Mouse (Mus musculus) CH12.LX (cell line): Measurements from ENCODE around the gene Ddx52. TPM values are rescaled to one million over a fixed set of nuclear protein-coding genes. Genes with fewer than 3 reads are reported as not detected.

ENCODE experiments used
- DNase-seq: peaks from one replicate; pipeline ENCODE4 v3.0.0-alpha.2; 2013; ENCODE audit errors: extremely low read depth
- H3K27ac ChIP-seq: 2 replicates; pipeline ENCODE4 v1.5.1; 2012; ENCODE audit warnings: low read depth, mild to moderate bottlenecking, control low read depth, moderate library complexity; ENCODE audit not compliant: insufficient read depth
- H3K27me3 ChIP-seq: replicated peaks from 2 replicates; pipeline ENCODE3; 2012; ENCODE audit warnings: inconsistent platforms
- H3K36me3 ChIP-seq, 2 experiments: replicated peaks in 1 of 2; 2 replicates each; pipeline versions ENCODE3 to v1.6.1; 2012; ENCODE audit warnings: inconsistent platforms in 1 of 2, low read length in 1 of 2, mild to moderate bottlenecking in 1 of 2, mixed read lengths in 1 of 2, moderate library complexity in 1 of 2; ENCODE audit not compliant: control insufficient read depth in 1 of 2, insufficient read depth in 1 of 2
- H3K4me1 ChIP-seq, 2 experiments: 2 replicates each; pipeline ENCODE4 v1.6.1; 2012; ENCODE audit warnings: inconsistent platforms in 1 of 2, moderate library complexity in 1 of 2; ENCODE audit not compliant: insufficient read depth in 2 of 2, control insufficient read depth in 1 of 2
- H3K4me2 ChIP-seq: 2 replicates; pipeline ENCODE4 v1.6.1; 2012; ENCODE audit warnings: low read depth, mild to moderate bottlenecking, control low read depth; ENCODE audit not compliant: poor library complexity, insufficient read depth, severe bottlenecking
- H3K4me3 ChIP-seq, 3 experiments: fragments of 150-350 bp in 1 of 3; sonication (generic) in 1 of 3; replicated peaks in 1 of 3; 2 replicates each; pipeline versions ENCODE3 to v1.5.1; 2011 to 2012; ENCODE audit warnings: low read depth in 2 of 3, low read length in 2 of 3, mild to moderate bottlenecking in 2 of 3, moderate library complexity in 2 of 3, control low read depth in 1 of 3, improper control_type of control experiment in 1 of 3, inconsistent platforms in 1 of 3, mixed read lengths in 1 of 3; ENCODE audit not compliant: poor library complexity in 1 of 3
- H3K79me2 ChIP-seq: replicated peaks from 2 replicates; pipeline ENCODE4 v1.6.1; 2012; ENCODE audit warnings: mild to moderate bottlenecking, moderate library complexity; ENCODE audit not compliant: control insufficient read depth, poor library complexity, insufficient read depth, severe bottlenecking; ENCODE audit errors: extremely low read depth
- H3K9ac ChIP-seq: 2 replicates; pipeline ENCODE4 v1.6.1; 2012; ENCODE audit warnings: low read depth, mild to moderate bottlenecking, control low read depth, moderate library complexity; ENCODE audit not compliant: insufficient read depth
- H3K9me3 ChIP-seq: replicated peaks from 2 replicates; pipeline ENCODE3; 2012; ENCODE audit warnings: low read length, inconsistent platforms, mixed read lengths
- BHLHE40 ChIP-seq: IDR thresholded peaks from 2 replicates; pipeline ENCODE4 v1.6.1; 2011; ENCODE audit warnings: mild to moderate bottlenecking, low read depth, low read length, improper control_type of control experiment
- E2F4 ChIP-seq: IDR thresholded peaks from 2 replicates; pipeline ENCODE4 v1.6.1; 2011; ENCODE audit warnings: low read depth, low read length, improper control_type of control experiment; ENCODE audit not compliant: insufficient replicate concordance
- HCFC1 ChIP-seq: IDR thresholded peaks from 2 replicates; pipeline ENCODE4 v1.6.1; 2012; ENCODE audit warnings: low read depth, mild to moderate bottlenecking, inconsistent platforms, low read length, improper control_type of control experiment
- JUN ChIP-seq: IDR thresholded peaks from 2 replicates; pipeline ENCODE4 v1.6.1; 2011; ENCODE audit warnings: low read depth, mild to moderate bottlenecking, low read length, improper control_type of control experiment, moderate library complexity; ENCODE audit not compliant: insufficient read depth
- KAT2A ChIP-seq: IDR thresholded peaks from 2 replicates; pipeline ENCODE4 v1.6.1; 2012; ENCODE audit warnings: low read length, improper control_type of control experiment, inconsistent platforms; ENCODE audit not compliant: insufficient replicate concordance
- MXI1 ChIP-seq: IDR thresholded peaks from 2 replicates; pipeline ENCODE4 v1.6.1; 2011; ENCODE audit warnings: mild to moderate bottlenecking, low read depth, low read length, improper control_type of control experiment
- NRF1 ChIP-seq: IDR thresholded peaks from 2 replicates; pipeline ENCODE4 v1.6.1; 2014; ENCODE audit warnings: low read depth, mild to moderate bottlenecking, inconsistent platforms, low read length, improper control_type of control experiment, moderate library complexity
- POLR2A ChIP-seq: IDR thresholded peaks from 2 replicates; pipeline ENCODE4 v1.6.1; 2011; ENCODE audit warnings: low read depth, mild to moderate bottlenecking, improper control_type of control experiment, low read length
- RAD21 ChIP-seq: IDR thresholded peaks from 2 replicates; pipeline ENCODE4 v1.6.1; 2011; ENCODE audit warnings: low read depth, mild to moderate bottlenecking, low read length, improper control_type of control experiment, moderate library complexity
- RCOR1 ChIP-seq: conservative IDR thresholded peaks from 2 replicates; pipeline ENCODE4 v1.6.1; 2012; ENCODE audit warnings: low read depth, mild to moderate bottlenecking, inconsistent platforms, low read length, improper control_type of control experiment
- SIN3A ChIP-seq: IDR thresholded peaks from 2 replicates; pipeline ENCODE4 v1.6.1; 2012; ENCODE audit warnings: low read length, improper control_type of control experiment, inconsistent platforms
- SMC3 ChIP-seq: IDR thresholded peaks from 2 replicates; pipeline ENCODE4 v1.6.1; 2011; ENCODE audit warnings: low read depth, low read length, improper control_type of control experiment
- ZC3H11A ChIP-seq: IDR thresholded peaks from 2 replicates; pipeline ENCODE4 v1.6.1; 2012; ENCODE audit warnings: low read depth, mild to moderate bottlenecking, inconsistent platforms, low read length, improper control_type of control experiment
- ZKSCAN1 ChIP-seq: IDR thresholded peaks from 2 replicates; pipeline ENCODE4 v1.6.1; 2012; ENCODE audit warnings: low read depth, inconsistent platforms, low read length, improper control_type of control experiment, borderline replicate concordance
- ZMIZ1 ChIP-seq: IDR thresholded peaks from 2 replicates; pipeline ENCODE4 v1.6.1; 2012; ENCODE audit warnings: low read depth, mild to moderate bottlenecking, inconsistent platforms, low read length, improper control_type of control experiment
- dilution Hi-C: fragments of 300-500 bp; cut with MboI; formaldehyde crosslinking; loops from 2 replicates; pipeline ENCODE4 v1.14.3; 2020; ENCODE audit warnings: low sequenced_read_pairs; ENCODE audit not compliant: extremely low pct_unique_long_range_greater_than_20kb, extremely low pct_ligation_motif_present
- in situ Hi-C: fragments of 300-500 bp; cut with MboI; formaldehyde crosslinking; loops from 3 replicates; pipeline ENCODE4 v1.14.3; 2019; ENCODE audit warnings: low sequenced_read_pairs, low pct_ligation_motif_present, low pct_unique_long_range_greater_than_20kb, mixed read lengths
- polyA plus RNA-seq: library from polyadenylated mRNA; unstranded; fragments of >175 nt; gene quantifications from 2 replicates; pipeline ENCODE4 v1.2.1, GENCODE M21; 2012; ENCODE audit warnings: low read depth; ENCODE audit not compliant: insufficient read length
- total RNA-seq, 2 experiments: library from RNA; depleted of rRNA; stranded (reverse); fragments of 300-350 nt in 1 of 2; fragments of >200 nt in 1 of 2; gene quantifications; 2 replicates each; pipeline ENCODE4 v1.2.3; 2012 to 2014

The Ddx52 gene
- total and polyA plus RNA-seq, 3 experiments, result 54.2 to 104 (median 93.7) TPM

- peaks cover 0 to 3% of the 10 kb centered on the region in 2 experiments; a peak in 1 of 4 replicates for H3K4me1 ChIP-seq
- H3K9ac ChIP-seq, result no peak overlapping the region
- H3K27me3 ChIP-seq, result no peaks in the 10 kb centered on the region
- peaks cover 0 to 51% of the 10 kb centered on the region in 2 experiments for H3K36me3 ChIP-seq
- no peak overlapping the region for H3K4me2 ChIP-seq
- no peaks in the 10 kb centered on the region for H3K79me2 ChIP-seq
- DNase-seq, result no peak
- in situ Hi-C loops, result no loop called here
- TF ChIP-seq SIN3A (no peak), E2F4 (no peak), POLR2A (no peak), ZC3H11A (no peak), SMC3 (no peak), BHLHE40 (no peak), NRF1 (no peak), MXI1 (no peak), KAT2A (no peak), ZKSCAN1 (no peak)
- TF ChIP-seq, all 38 proteins: peak for 0
- H3K27ac ChIP-seq, result no peak overlapping the region
- dilution Hi-C loops, result no loop called here
- H3K9me3 ChIP-seq, result no peaks in the 10 kb centered on the region
- H3K4me3 ChIP-seq, result no peak overlapping the region
These were observed 48.5 kb upstream of the Ddx52 start for GRCm38 (mm10) chr11:83893325-83893724.

GRCm38 (mm10) chr11:83896430-83897410 lies 45.1 kb upstream of the Ddx52 start:
- no peak overlapping the region for H3K27ac ChIP-seq
- no peak overlapping the region for H3K9ac ChIP-seq
- no peaks in the 10 kb centered on the region for H3K79me2 ChIP-seq
- in situ Hi-C loops (no loop called here), dilution Hi-C loops (no loop called here)
- no peak overlapping the region for H3K4me2 ChIP-seq
- H3K4me3 ChIP-seq, result no peak overlapping the region
- peaks cover 0 to 49% of the 10 kb centered on the region in 2 experiments for H3K36me3 ChIP-seq
- TF ChIP-seq POLR2A (no peak), HCFC1 (no peak), ZMIZ1 (no peak), MXI1 (no peak), KAT2A (no peak), RAD21 (no peak), BHLHE40 (no peak), JUN (no peak), RCOR1 (no peak)
- DNase-seq, result no peak
- H3K27me3 ChIP-seq, result no peaks in the 10 kb centered on the region
- no peaks in the 10 kb centered on the region for H3K9me3 ChIP-seq
- no peaks in the 10 kb centered on the region for H3K4me1 ChIP-seq
